Mouse (Mus musculus) CD4-positive helper T cell, adult 2 months (primary cell): ENCODE results near the gene Mboat2.
A peak's percentile ranks its signal among the peaks of the same experiment; 100 is the strongest.

Experiments
- DNase-seq: peaks from one replicate; pipeline ENCODE4 v3.0.0-alpha.2; 2012; ENCODE audit warnings: low read depth, missing footprints, low spot score

Mboat2 gene

DNA sequence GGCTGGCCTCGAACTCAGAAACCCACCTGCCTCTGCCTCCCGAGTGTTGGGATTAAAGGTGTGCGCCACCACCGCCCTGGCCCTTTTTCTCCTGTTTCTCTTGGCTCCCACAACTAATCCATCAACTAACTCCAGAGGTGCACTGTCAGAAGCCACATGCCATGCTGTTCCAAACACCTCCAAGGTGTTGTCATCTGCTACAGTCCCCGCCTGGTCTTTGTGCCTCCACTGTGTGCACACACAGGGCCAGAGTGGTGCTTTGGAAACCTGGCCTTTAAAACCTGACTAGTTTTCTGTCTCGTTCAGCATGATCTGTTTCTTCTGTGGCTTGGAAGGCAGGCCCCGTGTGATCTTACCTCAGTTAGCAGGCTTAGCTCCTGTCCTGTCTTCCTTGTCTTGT, 113.9 kb downstream of the Mboat2 start:
- no peak for DNase-seq

DNA sequence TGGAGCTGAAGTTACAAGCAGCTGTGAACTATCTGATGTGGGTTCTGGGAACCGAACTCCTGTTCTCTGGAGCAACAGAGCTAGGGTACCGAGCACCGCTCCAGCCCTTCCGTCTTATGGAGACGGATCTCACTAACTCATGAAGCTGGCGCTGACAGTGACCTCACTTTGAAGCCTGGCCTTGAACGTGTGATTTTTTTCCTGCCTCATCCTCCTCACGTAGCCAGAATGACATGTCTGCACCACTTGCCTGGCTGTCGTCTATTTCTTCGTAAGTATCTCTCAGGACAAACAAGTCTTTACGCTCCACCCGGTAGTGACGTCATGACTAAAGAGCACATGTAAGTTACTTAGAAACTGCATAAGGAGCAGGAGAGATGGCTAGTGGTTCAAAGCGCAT, 116.4 kb downstream of the Mboat2 start:
- no peak for DNase-seq

DNA sequence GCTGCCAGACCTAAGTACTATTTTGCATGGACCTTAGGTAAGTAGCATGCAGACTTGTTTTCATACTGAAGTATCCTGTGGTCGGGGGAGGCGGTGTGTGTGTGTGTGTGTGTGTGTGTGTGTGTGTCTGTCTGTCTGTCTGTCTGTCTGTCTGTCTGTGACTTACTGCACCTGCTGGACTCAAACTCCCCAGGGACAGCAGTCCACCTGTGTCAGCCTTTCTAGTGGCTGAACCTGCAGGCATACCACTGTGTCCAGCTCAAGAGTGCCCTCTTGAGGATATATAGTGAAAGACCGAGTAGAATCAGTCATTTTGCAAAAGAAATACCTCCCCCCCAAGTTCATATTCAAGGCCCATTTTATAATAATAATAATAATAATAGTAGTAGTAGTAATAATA, 117.7 kb downstream of the Mboat2 start:
- peak; percentile 37 for DNase-seq

DNA sequence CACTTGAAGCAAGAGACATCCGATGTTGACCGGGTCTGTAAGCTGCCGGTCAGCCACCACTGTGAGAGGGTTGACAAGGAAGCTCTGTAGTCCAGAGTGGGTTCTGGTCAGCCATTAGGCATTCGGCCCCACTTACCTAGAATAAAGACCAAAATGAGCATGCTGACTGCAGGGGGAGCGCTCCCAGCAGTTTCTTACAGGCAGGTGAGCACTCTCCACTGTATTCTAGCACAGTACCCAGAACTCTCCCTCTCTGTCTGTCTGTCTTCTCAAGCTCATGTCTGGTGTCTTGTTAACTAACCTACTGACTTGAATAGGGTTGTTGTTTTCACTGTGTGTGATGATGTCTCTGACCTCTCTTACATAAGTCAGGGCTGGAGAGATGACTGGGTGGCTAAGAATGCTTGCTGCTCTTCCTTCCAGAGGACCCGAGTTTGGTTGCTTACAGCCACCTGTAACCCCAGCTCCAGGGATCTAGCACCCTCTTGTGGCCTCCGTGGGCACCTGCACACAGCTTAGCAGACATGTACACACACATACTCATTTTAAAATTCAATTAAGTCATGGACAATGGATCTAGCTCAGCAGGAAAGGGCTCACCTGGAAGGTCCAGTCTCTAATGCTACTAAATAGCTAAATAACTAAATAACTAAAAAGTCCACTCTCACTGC, 119.8 kb downstream of the Mboat2 start:
- DNase-seq = no peak

DNA sequence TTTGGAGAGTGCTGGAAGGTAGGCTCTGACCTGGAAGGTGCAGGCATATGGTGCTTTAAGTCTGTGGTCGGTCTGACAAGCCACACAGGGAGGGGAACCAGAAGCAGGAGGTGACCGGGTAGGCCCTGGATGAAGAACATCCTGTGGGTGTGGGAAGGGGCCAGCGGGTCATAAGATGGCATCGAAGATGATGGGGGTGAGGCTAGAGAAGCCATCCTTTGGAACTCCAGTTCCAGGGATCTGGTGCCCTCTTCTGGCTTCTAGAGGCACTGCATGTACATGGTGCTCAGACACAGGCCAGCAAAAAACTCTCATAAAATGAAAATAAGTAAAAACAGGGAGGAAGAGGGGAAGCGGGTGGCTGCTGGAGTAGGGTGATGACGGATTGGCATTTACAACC, 121.5 kb downstream of the Mboat2 start:
- peak; percentile 44 for DNase-seq

DNA sequence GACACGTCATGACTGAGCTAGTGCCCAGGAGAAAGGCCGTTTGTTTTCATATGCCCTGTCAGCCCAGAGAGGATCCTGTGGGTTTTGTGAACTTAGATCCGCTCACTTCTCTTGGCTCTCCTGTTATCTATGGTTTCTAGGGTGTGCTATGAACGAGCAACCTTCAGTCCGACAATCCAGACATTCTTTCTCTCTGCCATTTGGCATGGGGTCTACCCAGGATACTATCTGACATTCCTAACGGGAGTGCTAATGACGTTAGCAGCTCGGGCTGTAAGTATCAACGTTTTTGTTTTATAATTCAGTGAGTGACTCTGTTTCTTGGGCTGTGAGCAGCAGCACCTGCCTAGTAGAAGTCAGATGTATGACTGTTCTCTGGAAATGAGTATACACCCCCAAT, 124.5 kb downstream of the Mboat2 start:
- DNase-seq = no peak

DNA sequence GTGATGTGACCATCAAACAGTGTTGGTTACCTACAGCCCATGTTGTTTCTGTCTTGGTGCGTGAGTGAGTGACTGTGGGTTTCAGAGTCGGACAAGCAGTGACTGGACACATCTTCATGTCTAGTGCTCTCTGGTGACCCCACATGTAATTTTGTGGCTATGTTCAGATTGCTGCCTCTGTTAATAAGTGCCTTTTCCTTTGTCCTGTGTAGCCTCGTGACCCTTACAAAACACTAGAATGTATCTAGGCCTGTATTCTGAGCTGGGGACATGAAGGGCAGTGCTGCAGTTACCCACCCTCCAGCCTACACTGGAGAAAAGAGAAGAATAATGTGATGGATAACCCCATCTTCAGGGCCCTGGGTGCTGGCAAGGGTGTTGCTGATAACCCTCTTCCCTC, 127.8 kb downstream of the Mboat2 start:
- DNase-seq = no peak

DNA sequence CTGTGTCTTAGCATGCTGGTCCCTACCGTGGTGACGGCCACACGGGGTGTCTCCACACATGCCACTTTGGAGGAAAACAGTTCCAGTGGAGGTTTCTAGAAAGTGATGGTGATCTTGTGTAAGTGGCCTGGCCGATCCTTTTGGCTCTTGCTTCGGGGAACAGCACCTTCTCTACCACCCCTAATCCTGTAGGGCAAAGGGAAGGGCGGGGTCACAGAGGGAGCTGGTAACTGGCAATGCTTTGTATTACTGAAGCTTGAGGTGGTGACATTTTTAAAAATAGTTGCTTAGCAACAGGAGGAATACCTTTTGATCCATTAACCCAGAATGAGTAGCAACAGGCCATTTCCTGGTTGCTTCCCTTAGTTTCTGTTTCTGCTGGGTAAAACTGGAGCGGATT, 131.1 kb downstream of the Mboat2 start:
- no peak for DNase-seq

DNA sequence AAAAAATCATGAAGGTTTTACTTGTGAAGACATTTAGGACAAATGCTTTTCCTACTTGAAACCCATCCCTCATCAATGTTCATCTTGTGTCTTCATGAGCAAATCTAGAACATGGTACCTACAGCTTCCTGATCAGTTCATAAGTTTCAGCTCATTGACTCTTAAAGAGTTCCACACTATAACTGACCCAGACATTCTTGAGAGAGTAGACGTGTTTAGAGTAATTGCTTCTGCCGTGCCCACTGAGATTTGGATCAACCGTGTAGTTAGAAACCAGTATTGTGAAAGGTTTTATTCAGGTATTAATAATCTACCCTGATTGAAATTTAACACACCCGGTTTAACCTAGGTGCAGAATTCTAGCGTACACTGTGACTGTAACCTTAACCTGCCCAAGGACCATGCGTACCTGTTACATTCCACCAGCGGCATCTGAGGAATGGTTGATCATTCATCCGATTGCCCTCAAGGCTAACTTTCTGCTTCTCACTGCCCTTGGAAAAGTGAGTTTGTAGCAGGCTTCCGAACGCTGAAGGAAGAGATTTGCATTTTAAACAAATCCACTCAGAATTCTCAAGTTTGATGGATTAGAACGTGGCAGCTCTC, 131.8 kb downstream of the Mboat2 start:
- no peak for DNase-seq

DNA sequence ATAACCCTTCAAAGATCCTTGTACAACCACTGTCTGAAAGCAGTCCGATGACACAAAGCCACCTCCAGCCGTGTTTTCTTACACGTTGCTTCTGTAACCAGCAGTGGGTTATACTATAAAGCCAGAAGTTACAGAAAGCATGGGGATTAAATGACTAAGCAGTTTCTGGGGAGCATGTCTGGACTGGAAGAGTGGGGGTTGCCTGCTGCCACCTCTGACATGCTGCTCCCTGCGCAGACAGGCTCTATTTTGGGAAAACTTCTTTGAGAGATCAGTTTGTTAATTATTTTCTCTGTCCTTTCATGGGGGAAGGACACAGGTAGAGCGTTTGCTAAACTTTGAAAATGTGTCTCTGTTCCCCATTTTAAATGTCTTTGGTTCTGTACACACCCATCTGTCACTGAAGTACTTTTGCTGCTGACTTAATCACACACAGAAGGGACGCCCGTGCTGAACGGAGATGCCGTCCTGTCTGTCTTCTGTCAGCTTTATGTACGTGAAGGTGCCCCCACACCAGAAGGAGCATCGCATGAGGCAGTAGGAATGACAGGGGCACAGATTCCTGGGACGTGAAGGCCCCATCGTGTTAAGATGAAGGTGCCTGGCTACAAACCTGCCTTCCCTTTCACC, 132.8 kb downstream of the Mboat2 start:
- no peak for DNase-seq

DNA sequence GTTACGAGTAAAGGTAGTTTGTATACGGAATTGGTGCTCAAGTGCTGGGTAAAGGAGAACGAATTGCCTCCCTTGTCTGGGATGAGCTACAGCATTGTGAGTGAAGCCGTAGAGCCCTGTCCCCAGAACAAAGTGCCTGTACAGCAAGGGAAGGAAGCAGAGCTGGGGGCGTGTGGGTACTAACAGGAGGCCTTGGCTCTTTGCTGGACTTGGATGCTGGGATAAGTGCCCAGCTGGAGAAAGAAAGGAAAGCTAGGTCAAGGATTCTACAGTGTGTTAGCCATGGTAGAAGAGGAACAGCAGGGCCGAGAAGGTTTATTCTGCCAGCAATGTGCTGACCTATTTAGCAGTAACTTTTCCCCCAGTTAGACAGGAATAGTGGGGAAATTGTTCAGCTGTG, 134.7 kb downstream of the Mboat2 start:
- no peak for DNase-seq

DNA sequence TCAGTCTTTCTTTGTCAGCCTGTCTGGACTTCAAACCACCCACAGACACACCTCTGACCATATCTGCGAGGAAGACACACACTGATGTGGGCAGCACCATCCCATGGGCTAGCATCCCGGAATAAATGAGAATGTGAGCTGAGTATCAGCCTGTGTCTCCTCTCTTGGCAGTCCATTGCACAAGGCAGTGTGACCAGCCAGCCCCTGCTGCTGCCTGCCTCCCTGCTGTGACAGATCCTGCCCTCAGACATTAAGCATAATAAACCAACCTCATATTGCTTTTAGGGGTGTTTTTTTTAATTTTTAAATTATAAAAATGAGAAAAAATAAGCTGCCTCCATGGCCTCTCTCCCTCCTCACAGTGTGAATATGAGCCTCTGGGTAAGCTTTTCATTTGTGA, 135.4 kb downstream of the Mboat2 start:
- DNase-seq = no peak

DNA sequence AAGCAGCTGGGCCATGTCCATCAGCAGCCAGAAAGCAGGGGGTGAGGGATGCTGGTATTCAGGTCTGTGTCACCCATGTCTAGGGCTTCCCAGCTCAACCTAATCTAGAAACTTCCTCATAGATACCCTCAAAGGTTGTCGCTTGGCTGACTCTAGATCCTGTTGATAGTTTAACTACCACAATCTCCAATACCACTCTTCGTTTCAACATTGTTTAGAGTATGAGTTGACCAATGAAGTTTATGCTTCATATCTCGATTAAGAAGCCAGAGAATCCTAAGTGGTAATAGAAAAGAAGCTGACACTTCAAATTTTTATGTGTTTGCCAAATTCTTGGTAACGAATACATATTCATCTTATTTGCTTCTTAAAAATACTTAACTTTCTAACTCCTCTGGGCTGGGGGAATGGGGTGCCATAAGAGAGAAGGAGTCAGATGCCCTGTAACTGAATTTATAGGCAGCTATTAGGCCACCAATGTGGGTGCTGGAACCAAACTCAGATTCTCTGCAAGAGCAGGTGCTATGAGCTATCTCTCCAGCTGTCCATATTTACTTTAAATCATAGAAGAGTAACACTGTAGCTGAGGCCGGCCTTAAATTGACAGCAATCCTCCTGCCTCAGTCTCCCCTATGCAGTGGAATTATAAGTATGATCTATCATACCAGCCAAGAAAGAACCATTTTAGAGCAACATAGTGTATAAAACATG, 141.0 kb downstream of the Mboat2 start:
- DNase-seq = no peak

DNA sequence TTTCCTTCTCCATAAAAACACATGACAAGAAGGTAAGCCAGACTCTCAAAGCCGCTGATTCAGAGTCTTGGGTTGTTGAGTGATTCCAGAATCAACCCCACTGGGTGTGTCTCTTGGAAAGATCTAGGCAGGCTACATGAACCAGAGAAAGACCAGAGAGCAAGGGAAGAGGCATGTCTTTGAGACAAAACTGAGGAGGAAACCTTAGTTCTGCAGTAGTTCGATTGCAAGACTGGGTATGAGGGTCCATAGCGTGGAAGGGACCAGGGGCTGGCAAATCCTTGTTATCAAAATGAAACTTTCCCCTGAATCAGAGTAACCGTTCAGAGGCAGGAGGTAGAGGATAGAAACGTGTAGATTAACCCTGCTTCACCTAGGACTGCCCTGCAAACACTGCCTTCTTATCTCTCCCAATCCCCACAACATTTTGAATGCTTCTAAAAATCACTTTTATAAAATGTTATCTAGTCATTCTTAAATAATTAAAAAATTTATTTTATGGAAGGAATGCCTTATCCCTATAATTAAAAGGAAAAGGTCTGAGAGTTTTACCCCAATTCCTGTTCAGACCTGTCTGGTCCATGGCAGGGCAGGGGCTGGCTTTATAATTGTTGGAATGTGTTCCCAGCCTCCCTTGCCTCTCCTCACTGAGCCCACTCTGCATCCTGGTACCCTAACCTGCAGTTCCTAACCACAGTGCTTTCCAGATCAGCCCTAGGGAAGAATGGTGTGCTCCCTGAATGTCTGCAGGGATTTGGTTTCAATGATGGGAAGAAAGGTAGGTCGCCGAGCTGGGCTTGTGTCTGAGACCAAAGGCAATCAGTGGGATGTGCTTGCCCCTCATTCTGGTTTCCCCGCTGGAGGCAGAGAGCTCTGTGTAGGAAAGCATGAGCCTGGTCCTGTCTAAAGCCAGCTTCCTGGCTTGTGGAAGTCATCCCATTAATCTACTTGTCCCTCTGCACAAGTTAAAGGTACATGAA, 142.0 kb downstream of the Mboat2 start:
- DNase-seq = no peak

DNA sequence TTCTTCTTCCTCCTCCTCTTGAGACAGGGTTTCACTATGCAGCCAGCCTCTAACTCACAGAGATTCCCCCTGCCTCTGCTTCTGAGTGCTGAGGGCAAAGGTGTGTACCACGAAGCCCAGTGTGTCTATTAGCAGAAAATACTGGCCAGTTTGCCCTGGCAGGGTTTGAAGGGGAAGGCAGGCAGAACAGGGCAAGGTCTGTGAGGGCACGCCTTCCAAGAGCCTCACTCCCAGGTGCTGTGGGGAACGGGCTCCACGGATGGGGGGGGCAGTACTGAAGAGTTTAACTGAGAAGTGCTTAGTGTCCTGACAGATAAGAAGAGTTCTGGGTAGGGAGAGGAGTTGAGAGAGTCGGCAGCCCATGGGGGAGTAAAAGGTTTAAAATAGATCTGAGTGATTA, 142.9 kb downstream of the Mboat2 start:
- DNase-seq = no peak

DNA sequence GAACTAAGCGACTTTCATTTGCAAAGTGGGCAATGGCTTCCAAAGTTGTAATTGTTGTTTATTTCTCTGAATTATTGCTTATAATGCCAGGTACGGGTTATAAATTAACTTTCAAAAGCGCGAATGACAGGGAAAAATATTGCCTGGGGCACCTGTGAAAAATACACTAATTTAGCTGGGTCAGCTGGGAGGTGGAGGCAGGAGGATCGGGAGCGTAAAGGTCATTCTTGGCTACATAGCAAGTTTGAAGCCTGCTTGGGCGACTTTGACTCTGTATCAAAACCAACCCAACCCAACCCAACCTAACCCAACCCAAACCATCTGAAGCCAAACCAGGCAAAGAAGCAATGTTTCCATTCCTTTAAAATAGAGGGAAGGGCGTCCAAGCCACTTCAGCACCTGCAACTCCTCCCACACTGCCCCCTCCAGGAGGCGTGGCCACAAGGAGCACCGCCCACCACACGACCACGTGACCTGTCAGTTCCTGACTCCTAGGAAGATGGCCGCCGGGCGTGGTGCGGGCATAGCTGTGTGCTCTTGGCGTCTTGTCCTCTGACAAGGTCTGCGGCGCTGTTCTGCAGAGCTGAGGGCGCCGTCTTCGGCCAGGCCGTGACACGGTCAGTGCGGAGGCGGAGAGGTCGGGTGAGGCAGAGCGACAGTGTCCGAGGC, 143.9 kb downstream of the Mboat2 start, which contains the start of gene Kidins220:
Kidins220 (plus strand) TSS at position 480 of the 669 bp plus-strand sequence.
- peak; percentile 92 for DNase-seq

DNA sequence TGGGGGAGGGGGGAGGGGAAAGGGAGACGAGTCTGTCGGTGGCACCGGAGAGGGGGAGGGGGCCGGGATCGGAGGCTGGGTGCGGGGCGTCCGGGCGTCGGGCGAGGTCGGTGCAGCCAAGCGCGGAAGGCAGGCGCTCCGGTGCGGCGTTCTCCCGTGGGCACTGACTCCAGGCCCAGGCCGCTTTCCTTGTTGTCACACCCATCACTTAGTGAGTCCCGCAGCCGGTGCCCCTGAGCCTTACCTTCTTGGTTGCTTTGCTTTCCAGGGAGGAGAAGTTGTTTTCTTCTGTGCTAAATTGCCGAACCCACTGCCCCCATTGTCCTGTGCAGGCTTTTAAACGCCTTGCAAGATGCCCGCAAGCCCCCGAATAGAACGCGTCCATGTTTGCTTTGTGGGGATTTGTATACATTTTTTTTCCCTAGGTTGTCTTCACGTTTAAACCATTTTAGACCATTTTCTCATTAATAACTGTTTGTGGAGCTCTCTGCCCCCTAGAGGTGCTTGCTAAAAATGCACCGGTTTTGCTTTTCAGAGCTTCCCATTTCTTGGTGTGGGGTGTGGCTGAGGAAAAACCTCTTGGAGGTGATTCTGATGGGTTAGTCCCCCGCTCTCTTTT, 144.5 kb downstream of the Mboat2 start:
- DNase-seq = peak; percentile 72

DNA sequence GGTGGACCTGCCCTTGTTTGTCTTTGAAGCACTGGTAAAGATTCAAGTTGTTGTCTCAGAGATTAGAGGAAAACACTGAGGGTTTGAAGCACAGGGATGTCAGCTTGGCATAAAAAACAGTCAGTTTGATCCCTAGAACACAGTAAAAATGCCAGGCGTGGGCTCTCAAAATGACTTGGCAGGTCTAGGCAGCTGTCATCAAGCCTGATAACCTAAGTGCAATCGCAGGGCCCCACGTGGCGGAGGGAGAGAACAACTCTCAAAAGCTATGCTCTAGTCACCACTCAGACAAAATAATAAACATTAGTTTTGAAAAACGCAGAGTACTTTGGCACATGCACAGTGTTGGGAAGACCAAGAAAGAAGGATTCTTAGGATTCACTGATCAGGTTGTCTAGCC, 154.5 kb downstream of the Mboat2 start:
- DNase-seq = no peak

DNA sequence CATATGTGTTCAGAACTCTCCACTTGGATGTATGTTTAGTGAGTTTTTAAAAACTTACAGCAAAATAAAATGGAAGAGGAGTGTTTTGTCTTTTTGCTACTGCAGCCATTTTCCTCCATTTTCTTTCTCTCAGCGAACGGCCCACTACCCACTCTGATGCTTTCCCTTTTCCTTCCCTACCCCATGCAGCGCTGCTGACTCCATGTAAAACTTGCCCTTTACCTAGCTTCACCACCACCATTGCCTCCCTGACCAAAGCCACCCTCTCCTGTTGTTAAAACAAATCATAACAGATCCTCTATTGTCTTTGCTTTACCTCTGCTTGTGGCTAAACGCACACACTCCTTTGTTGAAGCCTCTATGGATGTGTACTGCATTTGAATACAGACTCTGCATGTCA, 164.7 kb downstream of the Mboat2 start:
- no peak for DNase-seq

DNA sequence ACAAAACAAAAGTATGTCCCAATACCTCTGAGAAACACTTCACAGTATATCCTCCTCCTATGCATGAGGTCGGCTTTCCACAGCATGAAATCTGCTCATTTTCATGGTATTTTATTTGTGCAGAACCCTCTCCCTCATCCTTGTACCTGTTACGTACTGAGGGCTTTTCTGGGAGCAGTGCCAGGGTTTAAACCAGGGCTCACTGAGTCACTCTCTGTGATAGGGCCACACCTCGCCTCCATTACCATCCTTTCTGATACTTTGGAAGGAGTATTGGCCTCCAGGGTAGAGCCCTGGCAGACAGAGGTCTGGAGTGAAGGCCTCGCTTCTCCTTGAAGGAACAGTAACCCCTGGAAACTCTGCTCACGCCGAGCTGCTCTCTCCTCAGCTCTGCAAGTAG, 174.7 kb downstream of the Mboat2 start:
- no peak for DNase-seq
